Mouse (Mus musculus): Measurements from ENCODE around the gene Gnaz. TPM values are rescaled to one million over a fixed set of nuclear protein-coding genes. Genes with fewer than 3 reads are reported as not detected.

Gene Gnaz
- total RNA-seq (2014; rRNA removed) (127 and 140 TPM in 2 replicates), polyA plus RNA-seq (2015; fragmentation: Nextera tagmentation; extraction: Ambion mirVana) (76.7 and 106 TPM in 2 replicates)

GRCm38 (mm10) chr10:74966850-74967451 is at the start of gene Gnaz:
Gene Gnaz, plus strand, starts transcription at chr10:74967177.
- peak; percentile 98 for ATAC-seq
- Histone ChIP-seq H3K4me1 (ENCODE audit: insufficient read depth) (peaks cover 10% of the 10 kb centered on the region), H3K4me3 (ENCODE audit: low read depth, low read length) (peak within 1 kb of the TSS; percentile 83), H3K36me3 (ENCODE audit: insufficient read depth) (no peaks in the 10 kb centered on the region), H3K27me3 (ENCODE audit: insufficient read depth, low read length) (no peaks in the 10 kb centered on the region), H3K9me3 (ENCODE audit: low read length) (no peaks in the 10 kb centered on the region), H3K4me2 (ENCODE audit: low read depth) (peak within 1 kb of the TSS; percentile 71), H3K9ac (peak within 1 kb of the TSS; percentile 73), H3K27ac (ENCODE audit: low read depth, low read length) (peak within 1 kb of the TSS; percentile 79)
- DNase-seq = peak; percentile 99
- peak; percentile 65 for TF ChIP-seq CTCF (IDR thresholded peaks at IDR 0.05; ENCODE audit: low read depth)
- WGBS = 1% methylated on average over 82 of the region's 83 CpGs

- Histone ChIP-seq H3K9me3 (ENCODE audit: low read length) (no peaks in the 10 kb centered on the region), H3K4me1 (ENCODE audit: insufficient read depth) (no peaks in the 10 kb centered on the region), H3K4me3 (ENCODE audit: low read depth, low read length) (no peak overlapping the region), H3K36me3 (ENCODE audit: insufficient read depth) (no peaks in the 10 kb centered on the region), H3K4me2 (ENCODE audit: low read depth) (no peak overlapping the region), H3K27me3 (ENCODE audit: insufficient read depth, low read length) (no peaks in the 10 kb centered on the region), H3K9ac (no peak overlapping the region), H3K27ac (ENCODE audit: low read depth, low read length) (no peak overlapping the region)
- no peak for TF ChIP-seq CTCF (IDR thresholded peaks at IDR 0.05; ENCODE audit: low read depth)
- 41% methylated on average over 5 of the region's 5 CpGs for WGBS
- DNase-seq (no peak), ATAC-seq (no peak)
Measured at GRCm38 (mm10) chr10:74919277-74919676, 47.7 kb upstream of the Gnaz start.

- no peaks in the 10 kb centered on the region for H3K4me1 ChIP-seq (ENCODE audit: insufficient read depth)
- H3K9ac ChIP-seq = no peak overlapping the region
- H3K4me2 ChIP-seq (ENCODE audit: low read depth) = no peak overlapping the region
- H3K27me3 ChIP-seq (ENCODE audit: insufficient read depth, low read length) = no peaks in the 10 kb centered on the region
- H3K27ac ChIP-seq (ENCODE audit: low read depth, low read length) = no peak overlapping the region
- no peaks in the 10 kb centered on the region for H3K9me3 ChIP-seq (ENCODE audit: low read length)
- 43% methylated on average over 17 of the region's 17 CpGs for WGBS
- ATAC-seq (peak; percentile 81), DNase-seq (peak; percentile 79)
- H3K36me3 ChIP-seq (ENCODE audit: insufficient read depth) = no peaks in the 10 kb centered on the region
- peak; percentile 99 for TF ChIP-seq CTCF (IDR thresholded peaks at IDR 0.05; ENCODE audit: low read depth)
- no peak overlapping the region for H3K4me3 ChIP-seq (ENCODE audit: low read depth, low read length)
Measured at GRCm38 (mm10) chr10:74920853-74921567, 46.0 kb upstream of the Gnaz start.

GRCm38 (mm10) chr10:74921614-74922013 is 45.4 kb upstream of the Gnaz start:
- no peak for ATAC-seq
- Histone ChIP-seq H3K9me3 (ENCODE audit: low read length) (no peaks in the 10 kb centered on the region), H3K9ac (no peak overlapping the region), H3K27me3 (ENCODE audit: insufficient read depth, low read length) (no peaks in the 10 kb centered on the region), H3K4me1 (ENCODE audit: insufficient read depth) (no peaks in the 10 kb centered on the region), H3K36me3 (ENCODE audit: insufficient read depth) (no peaks in the 10 kb centered on the region), H3K4me2 (ENCODE audit: low read depth) (no peak overlapping the region), H3K27ac (ENCODE audit: low read depth, low read length) (no peak overlapping the region), H3K4me3 (ENCODE audit: low read depth, low read length) (no peak overlapping the region)
- no peak for TF ChIP-seq CTCF (IDR thresholded peaks at IDR 0.05; ENCODE audit: low read depth)
- 83% methylated on average over 11 of the region's 11 CpGs for WGBS
- no peak for DNase-seq

GRCm38 (mm10) chr10:74922763-74923162 is 44.2 kb upstream of the Gnaz start:
- no peaks in the 10 kb centered on the region for H3K36me3 ChIP-seq (ENCODE audit: insufficient read depth)
- 31% methylated on average over 6 of the region's 6 CpGs for WGBS
- H3K9me3 ChIP-seq (ENCODE audit: low read length) = no peaks in the 10 kb centered on the region
- TF ChIP-seq CTCF (IDR thresholded peaks at IDR 0.05; ENCODE audit: low read depth) = peak; percentile 92
- no peak overlapping the region for H3K27ac ChIP-seq (ENCODE audit: low read depth, low read length)
- ATAC-seq (peak; percentile 72), DNase-seq (peak; percentile 81)
- H3K4me2 ChIP-seq (ENCODE audit: low read depth) = no peak overlapping the region
- no peaks in the 10 kb centered on the region for H3K4me1 ChIP-seq (ENCODE audit: insufficient read depth)
- no peak overlapping the region for H3K4me3 ChIP-seq (ENCODE audit: low read depth, low read length)
- no peaks in the 10 kb centered on the region for H3K27me3 ChIP-seq (ENCODE audit: insufficient read depth, low read length)
- H3K9ac ChIP-seq = no peak overlapping the region

GRCm38 (mm10) chr10:74924274-74924673 is 42.7 kb upstream of the Gnaz start:
- H3K4me3 ChIP-seq (ENCODE audit: low read depth, low read length) = no peak overlapping the region
- ATAC-seq = no peak
- 91% methylated on average over 14 of the region's 14 CpGs for WGBS

GRCm38 (mm10) chr10:74925324-74925723 is 41.7 kb upstream of the Gnaz start:
- 12% methylated on average over 21 of the region's 21 CpGs for WGBS
- H3K9ac ChIP-seq = 0 out of 2 replicates have a peak overlapping the region, but pooled peaks have one; percentile 10
- ATAC-seq (peak; percentile 10; the same call in 1 of the 2 replicates), DNase-seq (peak; percentile 74)
- H3K9me3 ChIP-seq (ENCODE audit: low read length) = no peaks in the 10 kb centered on the region
- TF ChIP-seq CTCF (IDR thresholded peaks at IDR 0.05; ENCODE audit: low read depth) = peak; percentile 82
- peak overlapping the region; percentile 22 for H3K4me3 ChIP-seq (ENCODE audit: low read depth, low read length)
- H3K27me3 ChIP-seq (ENCODE audit: insufficient read depth, low read length) = no peaks in the 10 kb centered on the region
- no peak overlapping the region for H3K27ac ChIP-seq (ENCODE audit: low read depth, low read length)
- H3K36me3 ChIP-seq (ENCODE audit: insufficient read depth) = no peaks in the 10 kb centered on the region
- no peaks in the 10 kb centered on the region for H3K4me1 ChIP-seq (ENCODE audit: insufficient read depth)
- peak overlapping the region; percentile 50 for H3K4me2 ChIP-seq (ENCODE audit: low read depth)

More at GRCm38 (mm10) chr10:74924274-74924673, 42.7 kb upstream of the Gnaz start:
- H3K9ac ChIP-seq = no peak overlapping the region
- H3K9me3 ChIP-seq (ENCODE audit: low read length) = no peaks in the 10 kb centered on the region
- no peaks in the 10 kb centered on the region for H3K27me3 ChIP-seq (ENCODE audit: insufficient read depth, low read length)
- no peak overlapping the region for H3K27ac ChIP-seq (ENCODE audit: low read depth, low read length)
- DNase-seq = no peak
- H3K36me3 ChIP-seq (ENCODE audit: insufficient read depth) = no peaks in the 10 kb centered on the region
- peak; percentile 8; the same call in 1 of the 2 replicates for TF ChIP-seq CTCF (IDR thresholded peaks at IDR 0.05; ENCODE audit: low read depth)
- no peaks in the 10 kb centered on the region for H3K4me1 ChIP-seq (ENCODE audit: insufficient read depth)
- no peak overlapping the region for H3K4me2 ChIP-seq (ENCODE audit: low read depth)

Data from forebrain, postnatal 0 days (tissue).